Mouse (Mus musculus) thymus, adult 2 months (tissue): ENCODE results near the gene Itpr2. TPM values are rescaled to one million over a fixed set of nuclear protein-coding genes. Genes with fewer than 3 reads are reported as not detected.

Source experiments
- DNase-seq: peaks from one replicate; pipeline ENCODE4 v3.0.0; 2021
- H3K27ac ChIP-seq: fragments of 200-500 bp; 2 replicates; pipeline ENCODE4 v1.5.1; 2012; ENCODE audit warnings: low read length, control low read depth; ENCODE audit not compliant: control insufficient read depth, insufficient read depth
- H3K27me3 ChIP-seq: fragments of 200-500 bp; 2 replicates; pipeline ENCODE4 v1.6.1; 2012; ENCODE audit warnings: mild to moderate bottlenecking, low read length, moderate library complexity, mixed read lengths; ENCODE audit not compliant: control insufficient read depth, insufficient read depth
- H3K36me3 ChIP-seq: fragments of 200-500 bp; 2 replicates; pipeline ENCODE4 v1.6.1; 2012; ENCODE audit warnings: mild to moderate bottlenecking, low read length, moderate library complexity; ENCODE audit not compliant: control insufficient read depth, insufficient read depth
- H3K4me1 ChIP-seq: fragments of 200-500 bp; replicated peaks from 2 replicates; pipeline ENCODE4 v1.6.1; 2012; ENCODE audit warnings: low read length; ENCODE audit not compliant: control insufficient read depth, insufficient read depth
- H3K4me3 ChIP-seq: fragments of 200-500 bp; 2 replicates; pipeline ENCODE4 v1.5.1; 2012; ENCODE audit warnings: mild to moderate bottlenecking, low read length, control low read depth, moderate library complexity; ENCODE audit not compliant: control insufficient read depth, insufficient read depth
- CTCF ChIP-seq: fragments of 200-500 bp; IDR thresholded peaks from 2 replicates; pipeline ENCODE4 v1.5.1; 2012; ENCODE audit warnings: mild to moderate bottlenecking, control low read depth, low read length, moderate library complexity, borderline replicate concordance; ENCODE audit not compliant: control insufficient read depth, poor library complexity, insufficient read depth; ENCODE audit errors: extremely low read depth
- POLR2A ChIP-seq: fragments of 200-500 bp; IDR thresholded peaks from 2 replicates; pipeline ENCODE4 v1.6.1; 2012; ENCODE audit warnings: mild to moderate bottlenecking, low read length, control low read depth, moderate library complexity; ENCODE audit not compliant: control insufficient read depth, poor library complexity, insufficient read depth; ENCODE audit errors: extremely low read depth
- WGBS: fragments of 180-500 bp; shearing (Covaris S2); methylation state at CpG from one replicate; pipeline ENCODE4 v1.1.7; 2018; 5-methylcytosine and 5-hydroxymethylcytosine counted together
- polyA plus RNA-seq: library from polyadenylated mRNA; depleted of rRNA; stranded (reverse); fragments of >200 nt; gene quantifications from 2 replicates; pipeline ENCODE4 v1.2.3, GENCODE M21; 2012

Gene Itpr2
- polyA plus RNA-seq, 1 experiment, result 60.3 TPM

DNA sequence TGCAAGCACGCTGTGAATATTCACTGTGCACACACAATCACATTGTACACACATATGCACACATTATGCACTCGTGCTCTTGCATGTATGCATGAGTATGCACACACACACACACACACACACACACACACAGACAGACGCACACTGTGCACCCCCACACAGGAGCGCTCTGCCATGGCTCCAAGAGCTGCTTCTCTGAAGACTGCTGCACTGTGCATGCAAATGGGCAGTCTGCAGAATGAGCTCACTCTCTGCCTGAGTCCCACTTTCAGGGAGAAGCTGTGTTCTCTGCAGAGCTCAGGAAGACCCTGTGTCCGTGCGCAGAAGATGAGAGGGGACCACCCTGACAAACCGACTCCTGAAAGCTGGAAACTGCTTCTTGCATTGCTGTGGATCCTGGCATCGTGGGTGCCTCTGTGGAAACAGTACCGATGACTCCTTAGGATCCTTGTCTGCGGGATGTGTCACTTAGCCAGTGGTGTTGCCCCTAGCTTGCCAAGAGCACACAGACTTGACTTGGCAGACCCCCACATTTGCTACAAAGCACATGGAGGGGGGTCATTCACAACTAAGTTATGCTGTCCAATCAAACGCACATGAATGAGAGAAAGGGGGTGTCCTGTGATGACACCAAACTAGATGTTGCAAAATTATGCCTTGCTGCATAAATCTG, 55.9 kb downstream of the Itpr2 start:
- 85% methylated on average over 11 of the region's 11 CpGs for whole genome bisulfite sequencing
- Histone ChIP-seq H3K27ac (no peak overlapping the region), H3K27me3 (no peaks in the 10 kb centered on the region), H3K4me1 (peaks cover 10% of the 10 kb centered on the region), H3K4me3 (no peak overlapping the region), H3K36me3 (no peaks in the 10 kb centered on the region)
- TF ChIP-seq POLR2A (no peak), CTCF (no peak)
- DNase-seq, result no peak

DNA sequence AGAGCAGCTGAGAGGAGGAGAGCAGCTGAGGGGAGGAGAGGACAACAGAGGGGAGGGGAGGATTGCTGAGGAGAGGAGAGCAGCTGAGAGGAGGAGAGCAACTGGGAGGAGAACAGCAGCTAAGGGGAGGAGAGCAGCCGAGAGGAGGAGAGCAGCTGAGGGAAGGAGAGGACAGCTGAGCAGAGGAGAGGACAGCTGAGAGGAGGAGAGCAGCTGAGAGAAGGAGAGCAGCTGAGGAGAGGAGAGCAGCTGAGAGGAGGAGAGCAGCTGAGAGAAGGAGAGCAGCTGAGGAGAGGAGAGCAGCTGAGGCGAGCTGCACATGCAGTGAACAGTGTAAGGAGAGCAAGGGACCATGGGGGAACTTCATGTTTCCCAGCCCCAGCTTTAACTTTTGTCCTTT, 62.2 kb downstream of the Itpr2 start:
- WGBS, result 61% methylated on average over 2 of the region's 2 CpGs
- H3K4me1 ChIP-seq, result peaks cover 21% of the 10 kb centered on the region
- H3K36me3 ChIP-seq, result no peaks in the 10 kb centered on the region
- H3K4me3 ChIP-seq, result no peak overlapping the region
- H3K27me3 ChIP-seq, result no peaks in the 10 kb centered on the region
- DNase-seq, result no peak
- no peak for TF ChIP-seq POLR2A
- no peak for TF ChIP-seq CTCF
- H3K27ac ChIP-seq, result no peak overlapping the region

DNA sequence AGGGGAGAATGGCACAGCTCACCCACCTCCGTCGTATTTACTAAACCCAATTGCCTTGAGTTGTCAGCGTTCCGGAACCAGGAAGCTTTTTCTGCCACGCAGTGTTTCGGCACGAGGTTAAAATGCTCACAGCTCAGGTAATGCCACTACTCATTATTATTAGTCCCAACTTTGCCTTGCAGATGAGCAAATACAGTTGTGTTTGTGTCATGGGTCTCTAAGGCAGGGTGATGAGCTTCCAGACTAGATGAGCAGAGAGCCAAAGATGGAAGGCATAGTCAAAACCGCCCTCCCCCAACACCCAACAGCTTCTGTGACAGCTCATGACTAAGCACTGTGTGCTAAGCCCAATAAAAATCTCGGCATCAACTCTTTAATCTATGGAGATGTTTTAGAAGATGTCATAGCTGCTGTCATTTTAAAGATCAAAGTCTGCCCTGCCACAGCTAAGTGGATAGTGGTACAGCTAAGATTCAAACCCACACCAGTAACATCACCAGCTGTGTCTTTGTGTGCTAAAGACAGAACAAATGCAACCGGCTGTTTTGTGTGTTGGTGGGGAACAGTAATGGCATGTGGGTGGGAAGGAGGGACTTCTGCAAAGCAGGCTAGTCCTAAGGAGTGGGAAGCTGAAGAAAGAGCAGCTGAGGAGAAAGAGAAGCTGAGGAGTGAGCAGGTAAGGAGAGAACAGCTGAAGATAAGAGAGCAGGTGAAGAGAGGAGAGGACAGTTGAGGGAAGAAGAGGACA, 62.8 kb downstream of the Itpr2 start:
- peaks cover 24% of the 10 kb centered on the region for H3K4me1 ChIP-seq
- DNase-seq, result no peak
- TF ChIP-seq CTCF (no peak), POLR2A (no peak)
- H3K27me3 ChIP-seq, result no peaks in the 10 kb centered on the region
- no peak overlapping the region for H3K4me3 ChIP-seq
- no peak overlapping the region for H3K27ac ChIP-seq
- no peaks in the 10 kb centered on the region for H3K36me3 ChIP-seq
- WGBS, result 72% methylated on average over 10 of the region's 10 CpGs

DNA sequence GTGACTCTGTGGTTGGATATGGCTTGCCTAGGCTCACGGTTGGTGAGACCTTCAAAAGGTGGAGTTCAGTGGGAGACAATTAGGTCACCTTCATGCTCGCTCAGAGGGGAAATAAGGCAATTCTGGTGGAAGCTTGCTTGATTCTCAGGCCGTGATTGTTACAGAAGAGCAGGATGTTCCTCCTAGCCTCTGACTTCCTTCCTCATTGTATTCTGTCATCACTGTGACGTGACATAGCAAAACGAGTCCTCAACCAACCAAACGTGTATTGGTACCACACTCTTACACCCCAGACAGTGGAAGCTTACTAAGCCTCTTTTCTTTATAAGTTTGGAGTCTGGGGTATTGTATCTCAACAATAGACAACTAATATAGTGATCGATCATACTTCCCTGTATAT, 64.0 kb downstream of the Itpr2 start:
- 53% methylated on average over 7 of the region's 7 CpGs for WGBS
- H3K27me3 ChIP-seq, result no peaks in the 10 kb centered on the region
- no peaks in the 10 kb centered on the region for H3K36me3 ChIP-seq
- no peak for DNase-seq
- peaks cover 31% of the 10 kb centered on the region for H3K4me1 ChIP-seq
- H3K4me3 ChIP-seq, result no peak overlapping the region
- no peak overlapping the region for H3K27ac ChIP-seq
- TF ChIP-seq CTCF (no peak), POLR2A (no peak)

DNA sequence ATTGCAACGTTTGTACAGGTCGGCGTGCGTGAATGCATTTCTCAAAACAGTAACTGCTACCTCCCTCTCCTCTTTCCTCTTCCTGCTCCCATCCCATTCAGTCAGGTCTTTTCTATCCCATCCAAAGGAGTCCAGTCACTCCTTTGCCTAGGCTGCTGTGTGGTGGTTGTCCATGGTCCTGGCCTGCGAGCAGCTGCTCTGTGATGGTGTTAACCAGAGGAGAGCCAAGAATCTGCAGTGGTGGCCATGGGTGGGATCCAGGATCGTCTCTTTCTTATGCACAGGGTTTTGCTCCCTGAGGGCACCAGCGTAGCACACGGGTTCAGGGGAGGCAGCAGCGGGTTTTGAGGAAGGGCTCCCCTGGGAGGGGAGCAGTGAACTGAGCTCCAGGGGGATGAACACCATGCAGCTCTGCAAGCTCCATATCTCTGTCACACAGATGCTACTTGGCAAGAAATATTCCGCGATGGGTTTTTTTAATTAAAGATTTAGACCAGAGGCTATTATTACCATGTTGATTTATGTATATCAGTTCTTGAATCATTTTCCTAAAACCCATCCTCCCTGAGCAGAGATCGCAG, 65.0 kb downstream of the Itpr2 start:
- no peak for TF ChIP-seq POLR2A
- no peaks in the 10 kb centered on the region for H3K36me3 ChIP-seq
- no peak for DNase-seq
- no peak overlapping the region for H3K4me3 ChIP-seq
- H3K27me3 ChIP-seq, result no peaks in the 10 kb centered on the region
- peaks cover 39% of the 10 kb centered on the region for H3K4me1 ChIP-seq
- WGBS, result 91% methylated on average over 12 of the region's 12 CpGs
- H3K27ac ChIP-seq, result no peak overlapping the region

DNA sequence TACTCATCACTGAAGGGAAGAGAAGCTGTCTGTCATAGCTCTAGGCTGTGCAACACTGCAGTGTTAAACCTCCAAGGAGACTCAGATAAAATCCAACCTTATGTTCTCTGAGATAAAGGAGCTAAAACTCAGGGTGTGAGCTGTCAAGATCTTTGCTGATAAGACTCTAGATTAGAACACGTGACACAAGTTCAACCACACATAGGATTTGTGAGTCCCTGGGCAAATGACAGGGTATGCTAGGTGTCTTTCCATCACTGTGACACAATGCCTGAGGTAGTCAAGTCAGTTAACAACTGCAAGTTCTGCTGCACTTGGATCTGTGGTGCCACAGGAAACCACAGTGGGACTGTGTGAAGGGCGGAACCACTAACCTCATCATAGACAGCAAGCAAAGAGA, 67.8 kb downstream of the Itpr2 start:
- H3K36me3 ChIP-seq, result no peaks in the 10 kb centered on the region
- TF ChIP-seq CTCF (no peak), POLR2A (no peak)
- H3K27ac ChIP-seq, result no peak overlapping the region
- H3K4me3 ChIP-seq, result no peak overlapping the region
- WGBS, result 25% methylated on average over 2 of the region's 2 CpGs
- no peak for DNase-seq
- no peaks in the 10 kb centered on the region for H3K27me3 ChIP-seq
- H3K4me1 ChIP-seq, result peaks cover 49% of the 10 kb centered on the region
